Mouse (Mus musculus): Measurements from ENCODE around the gene Cry2.

Gene Cry2

GRCm38 (mm10) chr2:92445890-92446289 is 12.0 kb upstream of the Cry2 start:
- no peak for DNase-seq (ENCODE audit: low read depth, low spot score)

DNA sequence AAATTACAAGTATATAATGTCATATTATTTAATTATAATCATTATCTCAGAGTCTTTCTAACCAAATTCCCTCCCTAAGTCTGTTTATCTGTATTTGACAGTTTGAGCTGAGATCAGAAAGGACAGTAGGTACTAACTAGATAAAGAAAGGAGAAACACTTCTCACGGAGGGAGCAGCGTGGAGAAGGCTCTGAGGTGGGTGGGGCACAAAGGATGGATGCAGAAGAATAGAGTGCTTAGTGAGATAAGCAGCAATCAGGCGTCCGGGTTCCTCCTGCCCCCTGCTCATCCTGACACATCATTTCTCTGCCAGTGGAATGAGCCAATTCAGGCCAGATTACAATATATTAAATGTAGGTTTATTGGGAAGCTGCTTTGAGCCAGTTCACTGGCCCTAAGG is 10.5 kb upstream of the Cry2 start:
- DNase-seq (ENCODE audit: low read depth, low spot score), result no peak

DNA sequence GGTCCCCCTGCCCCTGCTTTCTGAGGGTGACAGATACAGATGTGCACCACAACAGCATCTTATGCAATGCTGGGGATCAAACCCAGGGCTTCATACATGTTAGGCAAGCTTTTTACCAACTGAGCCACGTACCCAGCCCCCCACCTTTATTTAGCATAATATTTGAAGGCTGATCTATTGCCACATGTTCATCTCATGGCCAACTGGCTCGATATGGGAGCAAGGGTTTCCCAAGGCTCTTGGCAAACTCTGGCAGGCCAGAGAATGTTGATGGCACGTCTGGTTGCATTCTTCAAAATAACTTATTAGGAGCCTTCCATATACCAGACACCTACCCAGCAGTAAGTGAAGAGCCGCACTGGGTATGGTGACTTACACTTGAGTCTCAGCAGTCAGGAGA is 9.5 kb upstream of the Cry2 start:
- DNase-seq (ENCODE audit: low read depth, low spot score), result no peak

GRCm38 (mm10) chr2:92442419-92443001 is 8.7 kb upstream of the Cry2 start:
- no peak for DNase-seq (ENCODE audit: low read depth, low spot score)

- DNase-seq (ENCODE audit: low read depth, low spot score), result no peak
Measured at GRCm38 (mm10) chr2:92440432-92440831, 6.6 kb upstream of the Cry2 start.

DNA sequence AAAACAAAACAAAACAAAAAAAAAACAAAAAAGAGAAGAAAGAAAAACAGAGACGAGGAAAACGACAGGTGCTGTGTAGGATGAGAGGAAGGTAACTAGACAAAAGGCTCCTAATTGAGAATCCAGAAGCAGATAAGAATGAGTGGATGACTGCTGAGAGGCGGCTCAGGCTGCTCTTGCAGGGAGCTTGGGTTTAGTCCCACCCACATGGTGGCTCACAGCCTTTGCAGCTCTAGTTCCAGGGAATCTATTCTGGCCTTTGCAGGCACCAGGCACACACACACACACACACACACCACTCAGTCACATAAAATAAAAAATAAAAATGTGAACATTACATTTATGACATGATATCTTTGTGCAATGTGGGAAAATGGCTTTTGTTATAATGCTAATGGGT is 4.7 kb upstream of the Cry2 start:
- no peak for DNase-seq (ENCODE audit: low read depth, low spot score)

DNA sequence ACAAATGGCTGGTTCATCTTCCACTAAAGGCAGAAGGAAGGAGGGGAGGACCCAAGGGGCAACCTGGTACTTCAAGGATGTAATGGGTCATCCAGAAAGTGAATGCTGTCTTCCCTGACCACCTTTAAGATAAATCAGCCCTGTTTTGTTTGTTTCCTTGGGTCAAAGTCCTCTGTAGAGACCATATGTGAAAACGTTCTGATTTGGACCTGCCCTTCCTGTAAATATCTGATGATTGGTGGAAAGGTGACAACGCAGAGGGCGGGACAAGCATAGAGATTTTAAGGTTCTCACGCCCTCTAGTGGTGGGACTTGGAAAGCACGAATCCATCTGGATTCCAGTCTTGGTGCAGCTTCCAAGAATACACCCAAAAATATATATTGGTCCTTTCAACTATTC is 4.0 kb upstream of the Cry2 start:
- peak; percentile 90 for DNase-seq (ENCODE audit: low read depth, low spot score)

DNA sequence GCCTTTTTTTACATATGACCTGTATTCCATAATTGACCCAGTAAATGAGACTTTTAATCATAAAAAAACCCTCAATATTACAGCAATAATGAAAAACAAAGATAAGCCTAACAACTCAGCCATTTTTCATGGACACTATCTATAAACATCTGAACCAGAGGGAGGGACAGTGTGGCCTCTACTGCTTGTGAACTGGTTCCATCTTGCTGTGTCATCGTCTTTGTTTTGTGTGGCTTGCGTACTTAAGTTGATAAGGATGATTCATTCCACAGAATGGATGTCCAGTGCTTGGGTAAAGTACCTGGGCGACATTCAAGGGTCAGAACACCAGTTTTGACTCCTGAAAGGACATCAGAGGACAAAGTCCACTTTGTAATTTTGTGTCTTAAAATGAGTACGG is 3.5 kb upstream of the Cry2 start:
- no peak for DNase-seq (ENCODE audit: low read depth, low spot score)

GRCm38 (mm10) chr2:92435023-92435422 is 1.2 kb upstream of the Cry2 start:
- no peak for DNase-seq (ENCODE audit: low read depth, low spot score)

GRCm38 (mm10) chr2:92434375-92434745 is 517 bp upstream of the Cry2 start:
- no peak for DNase-seq (ENCODE audit: low read depth, low spot score)

DNA sequence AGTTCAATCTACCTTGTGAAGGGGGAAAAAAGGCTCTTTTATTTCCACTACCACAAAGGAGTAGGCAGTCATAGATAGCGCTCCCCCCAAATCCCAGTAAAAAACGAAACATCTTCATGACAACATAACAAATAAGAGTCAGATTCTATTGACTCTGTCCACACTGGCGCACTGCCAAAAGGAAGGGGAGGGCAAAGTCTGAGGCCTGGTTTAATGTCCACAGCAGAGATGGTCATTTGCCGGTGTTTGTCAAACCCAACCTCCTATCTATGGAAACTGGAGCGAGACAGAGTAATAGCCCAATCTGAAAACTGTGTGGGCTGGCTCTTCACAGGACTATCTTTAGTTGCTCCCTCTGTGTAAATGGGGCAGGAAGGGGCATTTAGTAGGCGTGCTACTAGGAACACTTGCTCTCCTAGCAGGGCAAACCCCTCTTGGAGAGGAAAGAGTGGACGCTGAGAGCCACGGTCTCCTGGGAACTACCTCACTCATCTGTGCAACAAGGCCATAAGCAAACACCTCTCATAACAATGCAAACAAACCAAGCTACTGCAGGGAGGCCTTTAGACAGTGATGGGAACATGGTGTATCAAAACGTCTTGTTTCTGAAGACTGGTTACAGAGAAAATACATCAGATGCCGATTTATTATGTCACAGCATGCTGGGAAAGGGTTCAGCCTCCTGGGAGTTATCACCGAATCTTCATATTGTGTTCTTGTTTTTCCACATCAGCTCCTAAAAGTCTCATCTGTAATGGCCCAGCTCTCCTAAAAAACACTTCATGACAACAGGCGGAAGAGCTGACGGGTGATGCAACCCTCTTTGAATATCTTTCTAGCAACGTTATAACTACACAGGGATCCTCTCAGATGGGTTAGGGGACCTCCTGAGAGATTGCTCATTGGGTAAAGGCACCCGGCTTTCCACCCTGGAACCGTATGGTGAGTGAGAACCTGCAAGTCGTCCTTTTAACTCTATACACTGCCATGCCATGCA is 1.2 kb downstream of the Cry2 start:
- DNase-seq (ENCODE audit: low read depth, low spot score), result no peak

GRCm38 (mm10) chr2:92431611-92432179 is 2.1 kb downstream of the Cry2 start:
- no peak for DNase-seq (ENCODE audit: low read depth, low spot score)

- peak; percentile 35 for DNase-seq (ENCODE audit: low read depth, low spot score)
Measured at GRCm38 (mm10) chr2:92430723-92431541, 2.9 kb downstream of the Cry2 start.

GRCm38 (mm10) chr2:92430089-92430488 is 3.8 kb downstream of the Cry2 start:
- no peak for DNase-seq (ENCODE audit: low read depth, low spot score)

DNA sequence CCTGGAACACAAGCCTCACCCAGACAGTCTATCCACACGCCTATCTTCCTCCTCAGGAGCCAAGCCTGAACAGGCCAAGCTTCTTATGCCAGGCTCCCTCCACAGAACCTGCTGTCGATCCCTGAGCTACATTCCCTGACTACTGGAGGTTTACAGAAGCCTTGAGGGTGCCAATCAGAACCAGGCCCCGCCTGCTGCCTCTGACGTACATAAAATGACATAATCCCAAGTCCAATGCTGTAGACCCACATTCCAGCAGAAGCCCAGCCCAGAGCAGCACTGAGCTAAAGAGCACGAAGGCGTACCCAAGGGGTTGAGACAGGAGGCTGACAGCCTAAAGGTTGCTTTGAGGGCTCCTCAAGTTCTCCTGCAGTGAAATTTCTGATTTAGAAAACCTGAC is 6.0 kb downstream of the Cry2 start:
- peak; percentile 45 for DNase-seq (ENCODE audit: low read depth, low spot score)

DNA sequence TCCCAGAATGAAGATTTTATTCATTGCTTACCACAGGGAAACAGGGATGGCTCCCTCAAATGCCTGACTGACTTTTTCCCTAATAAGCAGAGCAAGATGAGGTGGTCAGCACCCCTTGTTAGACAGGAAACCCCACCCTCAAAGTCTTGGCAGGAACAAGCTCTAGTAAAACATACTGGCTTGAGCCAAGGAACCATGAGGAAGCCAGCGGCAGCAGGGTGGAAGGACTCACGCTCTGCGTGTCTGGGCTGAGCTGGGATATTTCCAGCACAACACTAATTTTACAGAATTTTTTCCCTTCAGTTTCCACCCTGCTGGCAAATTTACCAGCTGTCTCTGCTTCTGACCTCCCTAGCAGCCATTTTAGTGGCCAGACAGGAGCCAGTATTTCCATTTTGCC is 7.4 kb downstream of the Cry2 start:
- no peak for DNase-seq (ENCODE audit: low read depth, low spot score)

DNA sequence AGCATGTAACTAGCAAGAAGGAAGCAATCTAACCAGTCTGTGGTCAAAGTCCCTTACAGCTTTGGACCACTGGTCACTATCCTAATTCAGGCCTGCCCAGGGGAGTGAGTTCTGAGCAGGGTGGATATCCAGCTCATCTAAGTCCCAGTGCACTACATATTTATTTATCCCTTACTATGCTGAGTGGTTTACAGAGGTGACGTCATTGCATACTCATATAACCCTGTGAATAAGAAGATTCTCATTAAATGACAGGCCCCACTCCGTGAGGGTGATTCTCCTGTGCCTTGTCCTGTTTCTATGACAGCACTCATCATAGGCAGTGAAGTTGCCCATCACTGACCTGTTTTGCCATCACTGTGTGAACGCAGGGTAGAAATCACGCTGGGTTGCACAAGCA is 8.5 kb downstream of the Cry2 start:
- no peak for DNase-seq (ENCODE audit: low read depth, low spot score)

GRCm38 (mm10) chr2:92424462-92425308 is 9.2 kb downstream of the Cry2 start:
- peak; percentile 43 for DNase-seq (ENCODE audit: low read depth, low spot score)

- DNase-seq (ENCODE audit: low read depth, low spot score), result no peak
Measured at GRCm38 (mm10) chr2:92423702-92424461, 10.0 kb downstream of the Cry2 start.

DNA sequence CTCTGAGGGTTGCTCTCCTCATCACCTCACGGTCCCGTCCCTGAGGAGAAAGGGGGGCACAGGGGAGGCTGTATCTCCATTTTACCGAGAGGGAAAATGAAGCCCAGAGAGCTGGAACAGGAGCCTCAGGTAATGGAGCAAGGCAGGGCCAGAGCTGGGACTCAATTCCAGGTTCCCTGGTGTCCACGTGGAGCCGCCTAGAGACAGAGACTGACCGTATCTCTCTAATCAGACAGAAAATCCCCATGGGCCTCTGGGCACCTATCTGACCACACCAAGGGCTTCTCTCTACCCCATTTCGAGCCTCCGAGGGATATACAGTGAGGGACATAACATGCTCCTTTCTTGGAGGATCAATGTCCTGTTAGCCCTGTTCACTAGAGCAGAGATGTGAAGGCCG is 10.7 kb downstream of the Cry2 start:
- DNase-seq (ENCODE audit: low read depth, low spot score), result no peak
